Mouse (Mus musculus) gonadal fat pad, adult 2 months (tissue): ENCODE measurements around the gene Acer3. TPM values are rescaled to one million over a fixed set of nuclear protein-coding genes. Genes with fewer than 3 reads are reported as not detected.

Experiments
- DNase-seq: peaks from one replicate; pipeline ENCODE4 v3.0.0-alpha.2; 2012; ENCODE audit warnings: low read depth
- polyA plus RNA-seq: library from polyadenylated mRNA; depleted of rRNA; stranded (reverse); fragments of >200 nt; gene quantifications from 2 replicates; pipeline ENCODE4 v1.2.3, GENCODE M21; 2012

Gene Acer3
- polyA plus RNA-seq, 1 experiment = 8.2 TPM

DNA sequence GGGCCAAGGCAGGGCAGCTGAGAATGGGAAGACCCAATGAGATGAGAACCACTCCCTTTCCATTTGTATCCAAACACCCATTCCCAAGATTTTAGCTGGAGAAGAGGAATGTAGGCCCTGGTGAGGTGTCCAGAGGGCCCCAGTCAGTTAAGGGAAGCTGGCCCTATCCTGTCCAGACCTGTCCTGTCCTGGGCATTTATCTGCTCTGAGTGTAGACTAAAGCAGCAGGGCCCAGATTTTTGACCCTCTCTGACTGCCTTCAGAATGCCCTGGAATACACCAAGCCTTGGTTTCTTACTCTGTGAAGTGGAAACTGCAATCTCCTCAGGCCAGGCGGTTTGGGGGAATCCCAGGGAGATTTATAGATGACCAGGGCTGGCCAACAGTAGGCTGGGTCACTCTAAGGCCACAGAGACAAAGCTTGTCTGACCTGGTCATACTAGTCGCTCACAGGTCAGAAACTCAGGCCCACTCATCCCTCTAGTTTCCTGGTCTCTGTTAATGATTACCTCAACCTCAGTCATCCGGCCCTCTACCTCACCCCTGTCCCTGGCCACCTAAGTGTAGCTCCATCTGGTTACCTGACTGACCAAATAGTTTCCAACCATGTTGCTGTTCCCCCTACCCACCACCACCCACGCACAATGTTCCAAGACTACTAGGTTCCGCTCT, 142.3 kb downstream of the Acer3 start:
- no peak for DNase-seq

DNA sequence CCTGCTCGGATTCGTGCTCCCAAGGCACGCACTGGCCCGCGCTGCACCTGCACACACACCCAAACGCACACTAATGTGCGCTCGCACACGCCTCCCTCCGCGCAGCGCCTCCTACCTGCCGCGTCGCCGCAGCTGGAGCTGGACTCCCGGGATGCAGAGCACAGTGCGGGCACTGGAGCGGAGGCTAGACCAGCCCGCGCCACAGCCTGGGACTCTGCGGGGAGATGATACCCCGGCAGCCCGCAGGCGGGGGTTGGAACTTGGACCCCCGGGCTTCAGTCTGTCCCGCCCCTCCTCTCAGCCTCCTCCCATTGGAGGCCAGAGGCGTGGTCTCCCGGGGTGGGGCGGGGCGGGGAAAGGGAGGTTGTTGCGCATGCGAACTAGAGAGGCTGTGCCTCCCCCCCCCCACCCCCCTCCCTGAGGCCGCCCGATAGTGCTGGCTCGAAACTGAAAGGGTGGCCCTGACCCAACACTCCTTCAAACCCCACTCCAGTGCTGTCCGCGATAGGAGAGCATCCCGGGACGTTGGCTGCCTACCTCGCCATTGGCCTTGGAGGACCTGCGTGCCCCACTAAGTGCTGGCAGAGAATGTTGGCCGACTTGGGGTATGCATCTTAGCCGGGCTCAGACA, 143.0 kb downstream of the Acer3 start, which contains the start of gene Capn5:
TSS of gene Capn5 (minus strand) at position 346 of the 631 bp plus-strand sequence.
- DNase-seq = no peak

DNA sequence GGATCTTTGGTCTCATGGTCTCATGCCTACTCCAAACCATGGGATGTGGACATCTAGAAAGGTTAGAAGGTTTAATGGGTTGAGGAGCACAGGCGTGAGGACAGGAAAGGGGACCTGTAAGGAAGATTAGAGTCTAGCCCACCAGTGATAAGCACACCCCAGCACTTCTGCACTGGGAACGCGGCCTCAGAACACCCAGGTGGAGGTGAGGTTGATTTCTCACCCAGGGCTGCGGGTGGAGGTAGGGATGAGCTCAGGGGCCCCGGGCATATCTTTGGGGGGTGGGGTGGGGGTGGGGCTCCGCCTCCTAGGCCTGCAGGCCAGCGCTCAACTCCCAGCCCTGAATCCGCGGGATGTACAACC, 143.5 kb downstream of the Acer3 start:
- DNase-seq = no peak

DNA sequence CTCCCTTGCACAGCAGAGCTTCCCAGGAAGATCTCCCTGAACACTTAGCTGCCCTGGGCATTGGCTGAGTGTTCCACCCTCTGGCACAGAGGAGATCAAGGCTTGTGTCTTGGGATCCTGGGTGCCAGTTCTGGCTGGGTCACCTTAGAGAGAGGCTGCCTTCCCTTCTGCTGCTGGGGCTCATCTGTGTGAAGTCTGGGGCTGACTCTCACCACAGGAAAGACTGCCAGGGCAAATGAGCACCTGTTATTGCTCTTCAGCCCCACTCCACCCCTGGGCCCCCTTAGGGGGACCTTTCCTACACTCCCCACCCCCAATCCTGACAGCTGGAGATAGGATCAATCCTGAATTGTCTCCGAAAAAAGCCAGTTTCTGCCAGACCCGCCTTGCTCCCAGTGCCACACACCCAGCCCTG, 143.9 kb downstream of the Acer3 start:
- DNase-seq = no peak

DNA sequence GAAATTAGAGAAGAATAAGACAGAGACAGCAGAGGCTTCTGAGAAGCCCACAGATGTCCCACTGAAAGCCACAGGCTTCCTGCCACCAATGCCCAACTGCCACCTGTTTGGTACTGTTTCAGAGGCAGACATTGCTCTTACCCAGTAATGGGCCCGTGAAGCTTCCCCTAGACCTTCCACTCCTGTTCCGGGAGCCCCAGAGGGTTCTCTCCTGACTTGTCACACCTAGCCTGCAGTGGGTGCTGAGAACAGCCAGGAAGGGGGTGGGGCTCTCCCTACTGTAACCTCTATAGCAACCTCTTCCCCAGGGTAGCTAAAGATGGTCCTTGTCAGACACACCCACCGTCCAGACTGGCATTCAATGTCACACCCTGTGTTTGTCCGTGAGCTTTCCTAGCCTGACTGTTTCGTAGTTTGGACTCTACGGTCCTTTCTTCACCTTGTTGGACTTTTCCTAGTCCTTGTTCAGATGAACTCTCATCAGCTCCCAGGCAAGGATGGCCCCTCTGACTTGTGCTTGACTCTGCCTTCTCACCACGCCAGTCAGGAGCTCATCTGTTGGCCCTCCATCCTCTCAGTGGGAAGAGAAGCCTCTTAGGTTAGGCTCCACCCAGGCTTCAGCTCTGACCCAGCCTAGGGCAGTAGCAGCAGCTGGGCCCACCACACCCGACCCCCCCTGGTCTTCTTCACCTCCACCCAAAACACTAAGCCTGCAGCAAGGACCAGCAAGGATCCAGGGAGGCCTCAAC, 144.5 kb downstream of the Acer3 start:
- DNase-seq = no peak

DNA sequence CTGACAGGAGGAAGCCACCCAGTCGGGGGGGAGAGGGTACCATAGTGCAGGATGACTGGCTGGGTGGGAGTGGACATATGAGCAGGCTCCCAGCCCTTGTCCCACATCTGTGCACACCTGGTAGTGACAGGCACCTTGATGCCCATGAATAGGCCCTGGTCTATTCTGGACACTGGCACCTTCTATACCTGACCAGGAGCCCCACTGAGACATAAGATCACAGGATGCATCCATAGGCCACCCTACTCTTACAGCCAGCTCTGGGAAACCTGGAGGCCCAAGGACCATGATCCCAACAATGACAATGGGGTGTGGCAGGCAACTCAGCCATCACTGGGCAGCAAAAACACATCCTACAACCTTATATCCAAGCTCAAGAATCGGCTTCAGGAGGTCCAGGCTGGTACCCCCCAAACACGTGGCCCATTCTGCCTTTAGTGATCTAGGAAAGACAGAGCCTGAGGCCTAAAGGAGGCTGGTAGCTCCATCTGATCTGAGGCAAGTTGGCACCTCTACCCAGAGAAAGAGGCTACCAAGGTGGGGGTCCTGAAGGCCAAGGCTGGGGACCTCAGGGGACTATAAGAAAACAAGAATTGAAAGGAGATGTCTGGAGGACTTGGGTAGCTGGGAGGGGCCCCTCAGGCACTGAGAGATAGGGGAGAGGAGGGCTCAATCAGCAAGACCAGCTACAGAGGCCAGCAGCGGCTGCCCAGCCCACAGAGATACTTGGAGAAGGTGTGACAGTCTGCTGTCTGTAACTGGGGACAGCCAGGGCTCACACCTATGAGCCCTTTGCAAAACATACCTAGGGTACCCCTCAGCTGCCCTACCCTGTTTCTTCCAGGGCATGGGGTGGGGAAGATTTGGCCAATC, 145.9 kb downstream of the Acer3 start:
- DNase-seq = no peak

DNA sequence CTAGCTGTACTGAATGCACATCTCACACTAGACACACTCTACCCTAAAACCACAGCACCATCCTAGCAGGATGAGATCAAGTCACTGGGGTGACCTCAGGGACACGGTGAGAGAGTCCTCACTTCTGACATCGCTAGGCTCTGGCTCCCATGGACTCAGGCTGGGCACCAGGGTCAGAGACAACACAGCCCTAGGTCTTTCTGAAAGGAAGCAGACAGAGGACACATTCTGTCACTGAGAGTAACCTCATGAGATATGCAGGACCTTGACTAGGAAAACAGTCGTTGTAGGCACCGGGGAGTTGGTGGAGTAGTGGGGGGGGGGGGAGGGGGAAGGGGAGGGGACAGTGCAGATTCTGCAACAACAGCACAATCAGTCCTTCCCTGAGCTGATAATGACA, 147.6 kb downstream of the Acer3 start:
- DNase-seq = no peak

DNA sequence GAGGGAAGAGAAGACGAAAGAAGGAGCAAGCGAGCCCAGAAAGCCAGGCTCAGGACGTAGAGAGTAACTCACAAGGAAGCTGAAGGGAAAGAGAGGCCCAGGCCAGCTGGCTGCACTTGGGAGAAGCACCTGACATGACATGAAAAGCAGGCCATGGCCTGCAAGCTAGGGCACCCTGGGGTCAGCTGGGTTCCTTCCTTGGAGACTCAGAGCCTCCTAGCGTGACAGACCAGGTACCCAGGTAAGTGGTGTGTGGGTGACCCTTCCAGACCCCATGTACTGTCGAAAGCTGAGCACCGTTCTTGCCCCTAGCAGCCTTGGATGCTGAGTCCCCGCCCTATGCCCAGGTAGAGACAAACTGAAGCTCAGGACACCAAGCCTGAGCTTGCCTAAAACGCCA, 148.3 kb downstream of the Acer3 start:
- DNase-seq = no peak

DNA sequence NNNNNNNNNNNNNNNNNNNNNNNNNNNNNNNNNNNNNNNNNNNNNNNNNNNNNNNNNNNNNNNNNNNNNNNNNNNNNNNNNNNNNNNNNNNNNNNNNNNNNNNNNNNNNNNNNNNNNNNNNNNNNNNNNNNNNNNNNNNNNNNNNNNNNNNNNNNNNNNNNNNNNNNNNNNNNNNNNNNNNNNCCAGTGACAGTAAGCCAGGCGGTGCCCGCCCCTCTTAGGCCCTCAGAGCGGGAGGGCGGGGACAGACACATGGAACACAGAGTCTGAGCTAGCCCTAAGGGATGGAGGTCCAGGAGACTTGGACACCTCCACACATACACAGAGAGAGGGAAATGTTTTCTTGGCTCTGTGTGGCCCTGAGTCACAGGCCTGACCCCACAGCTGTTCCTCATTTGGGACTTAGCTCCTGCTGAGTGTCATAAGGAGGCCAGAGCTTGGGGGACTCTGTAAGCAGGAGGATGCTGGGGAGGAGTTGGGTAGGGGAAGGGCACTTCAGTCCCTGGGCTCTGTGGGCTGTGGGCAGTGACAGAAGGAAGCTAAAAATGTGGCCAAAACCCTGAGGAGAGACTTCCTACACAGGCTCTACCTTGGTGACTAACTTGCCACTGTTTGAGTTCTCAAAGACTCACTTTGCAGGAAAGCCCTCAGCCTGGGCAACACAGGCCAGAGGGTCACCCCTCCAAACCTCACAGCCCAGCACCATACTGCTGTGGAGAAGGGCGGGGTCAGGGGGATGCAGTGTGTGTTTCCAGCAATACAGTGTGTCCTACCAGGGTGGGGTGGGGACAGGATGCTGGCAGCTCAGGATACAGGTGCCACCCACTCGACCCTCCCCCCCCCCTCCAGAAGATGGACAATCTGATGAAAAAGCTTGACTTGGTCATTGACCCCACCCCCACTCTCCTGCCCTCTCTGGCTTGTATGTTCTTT, 149.6 kb downstream of the Acer3 start:
- DNase-seq = no peak

DNA sequence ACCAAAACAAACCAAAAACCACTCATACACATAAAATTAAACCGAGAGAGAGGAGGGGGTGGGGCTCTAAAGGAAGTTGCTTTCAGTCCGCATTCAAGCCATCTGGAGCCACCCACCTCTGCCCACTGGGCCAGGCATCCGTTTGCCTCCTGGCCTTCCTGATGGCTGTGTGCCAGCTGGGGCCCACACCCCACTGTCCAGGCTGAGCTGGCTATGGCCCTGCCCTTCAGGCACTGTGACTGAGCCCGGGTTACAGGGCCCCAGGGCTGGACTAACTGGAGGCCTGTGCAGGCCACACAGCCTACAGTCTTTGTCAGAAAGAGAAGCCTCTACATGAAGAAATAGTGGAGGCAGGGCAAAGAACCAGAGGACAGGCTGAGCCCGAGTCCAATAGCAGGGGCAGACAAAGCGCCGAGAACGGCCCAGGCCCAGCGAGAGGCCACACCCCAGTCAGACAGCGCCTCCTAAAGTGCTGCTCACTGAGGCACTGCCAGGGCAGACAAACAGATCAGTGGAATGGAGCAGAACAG, 155.9 kb downstream of the Acer3 start:
- DNase-seq = no peak

DNA sequence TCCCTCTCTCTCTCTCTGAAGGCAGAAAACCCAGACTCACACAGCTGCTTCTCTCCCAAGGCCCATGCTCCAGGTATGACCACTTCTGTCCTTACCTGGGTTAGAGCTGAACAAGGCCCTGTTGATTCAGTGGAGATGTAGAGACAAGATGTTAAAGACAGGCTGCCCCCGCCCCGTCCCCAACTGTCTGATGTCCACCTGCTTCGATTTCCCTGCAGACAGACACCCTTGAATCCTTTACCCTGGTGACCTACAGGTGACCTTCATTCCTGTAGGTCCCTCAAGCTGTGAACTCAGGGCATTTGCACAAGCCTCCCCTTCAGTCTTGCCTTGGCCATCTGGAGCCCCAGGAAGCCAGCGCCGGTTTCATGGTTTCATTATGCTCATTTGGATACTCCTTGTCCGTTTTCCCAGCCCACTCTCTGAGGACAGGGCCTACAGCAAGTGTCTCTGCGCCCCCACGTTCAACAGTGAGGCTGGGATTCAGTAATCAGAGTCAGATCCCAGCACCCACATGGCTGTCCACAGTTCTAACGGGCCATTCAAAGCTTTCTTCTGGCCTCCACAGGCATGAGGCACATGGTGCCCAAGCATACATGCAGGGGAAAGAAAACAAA, 156.5 kb downstream of the Acer3 start:
- no peak for DNase-seq

DNA sequence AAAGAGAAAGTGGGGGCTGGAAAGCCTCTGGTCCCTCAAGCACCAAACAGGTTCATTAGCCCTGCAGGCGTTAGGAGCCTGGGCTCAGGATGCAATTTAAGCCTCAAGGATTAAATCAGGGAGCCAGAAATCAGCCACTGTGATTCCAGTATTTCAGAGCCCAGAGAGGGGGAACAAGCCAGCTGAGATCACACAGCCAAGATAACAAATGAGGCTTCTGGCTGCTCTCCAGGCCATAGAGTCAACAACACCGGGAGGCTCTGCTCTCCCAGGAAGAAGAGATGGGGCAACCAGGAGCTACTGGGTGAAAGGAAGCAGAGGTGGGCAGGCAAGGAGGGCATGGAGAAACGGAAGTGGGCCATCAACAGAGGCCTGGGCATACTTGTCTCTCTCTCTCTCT, 157.3 kb downstream of the Acer3 start:
- no peak for DNase-seq

DNA sequence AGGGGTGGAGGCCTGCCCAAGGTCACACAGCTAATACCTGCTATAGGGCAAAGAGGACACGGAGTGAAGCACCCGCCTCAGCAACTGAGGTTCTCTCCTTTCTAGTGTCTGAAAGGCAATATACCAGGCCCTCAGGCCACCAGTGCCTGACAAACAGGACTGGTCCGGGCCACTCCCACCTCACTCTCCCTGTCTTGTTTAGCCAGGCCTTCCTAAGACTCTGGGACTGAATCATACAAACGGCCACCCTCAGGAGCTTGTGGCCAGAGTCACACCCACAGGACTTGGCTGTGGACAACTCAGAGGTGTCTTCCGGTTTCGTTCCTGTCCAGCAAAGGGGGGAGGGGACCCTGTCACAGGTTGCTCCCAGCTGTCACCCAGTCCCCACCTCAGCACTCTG, 158.8 kb downstream of the Acer3 start:
- DNase-seq = no peak

DNA sequence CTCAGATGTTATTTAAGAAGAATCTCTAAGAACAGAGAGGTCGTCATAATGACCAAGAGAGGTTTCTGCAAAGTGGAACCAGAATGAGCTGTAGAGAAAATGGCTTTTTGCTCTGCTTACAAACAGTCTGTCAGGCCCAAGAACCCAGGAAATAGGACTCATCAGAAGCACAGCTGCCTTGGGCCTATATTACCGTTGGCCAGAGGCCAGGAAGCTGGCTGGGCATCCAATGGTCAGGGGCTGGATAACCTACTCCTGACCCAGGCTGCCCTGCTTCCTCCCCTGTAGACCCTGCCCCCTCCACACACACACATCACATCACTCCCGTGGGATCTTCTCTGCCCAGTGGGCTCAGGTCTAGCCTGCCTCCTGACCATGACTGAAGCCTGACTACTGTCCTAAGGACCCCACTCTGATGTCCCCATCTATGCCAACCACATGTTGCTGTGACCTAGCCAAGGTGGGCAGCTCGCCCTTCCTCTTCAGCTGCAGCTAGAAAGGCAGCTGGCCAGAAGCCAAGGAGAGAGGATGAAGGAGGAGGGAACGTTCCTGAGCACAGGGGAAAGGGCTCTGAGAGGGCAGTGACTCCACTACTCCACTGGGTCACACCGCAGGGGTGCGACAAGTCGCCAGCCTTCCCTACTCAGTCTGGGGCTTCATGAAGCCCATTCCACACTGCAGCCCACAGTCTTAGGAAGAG, 160.8 kb downstream of the Acer3 start:
- DNase-seq = no peak

DNA sequence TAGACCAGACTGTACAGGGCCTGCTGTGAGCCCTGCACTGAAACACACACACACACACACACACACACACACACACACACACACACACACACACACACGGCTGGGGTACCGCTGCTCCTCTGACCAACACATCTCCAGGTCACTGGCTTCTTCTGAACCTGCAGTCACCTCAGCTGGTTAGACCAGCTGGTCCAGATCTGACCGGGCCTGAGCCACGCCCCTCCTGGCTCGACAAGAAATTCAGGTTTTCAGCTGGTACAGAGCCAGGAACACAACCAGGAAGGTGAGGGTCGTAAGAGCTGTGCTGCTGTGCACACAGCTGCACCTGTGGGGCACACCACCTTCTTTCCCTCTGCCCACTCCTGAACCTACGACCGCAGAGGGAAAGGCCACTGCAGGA, 162.5 kb downstream of the Acer3 start:
- no peak for DNase-seq

DNA sequence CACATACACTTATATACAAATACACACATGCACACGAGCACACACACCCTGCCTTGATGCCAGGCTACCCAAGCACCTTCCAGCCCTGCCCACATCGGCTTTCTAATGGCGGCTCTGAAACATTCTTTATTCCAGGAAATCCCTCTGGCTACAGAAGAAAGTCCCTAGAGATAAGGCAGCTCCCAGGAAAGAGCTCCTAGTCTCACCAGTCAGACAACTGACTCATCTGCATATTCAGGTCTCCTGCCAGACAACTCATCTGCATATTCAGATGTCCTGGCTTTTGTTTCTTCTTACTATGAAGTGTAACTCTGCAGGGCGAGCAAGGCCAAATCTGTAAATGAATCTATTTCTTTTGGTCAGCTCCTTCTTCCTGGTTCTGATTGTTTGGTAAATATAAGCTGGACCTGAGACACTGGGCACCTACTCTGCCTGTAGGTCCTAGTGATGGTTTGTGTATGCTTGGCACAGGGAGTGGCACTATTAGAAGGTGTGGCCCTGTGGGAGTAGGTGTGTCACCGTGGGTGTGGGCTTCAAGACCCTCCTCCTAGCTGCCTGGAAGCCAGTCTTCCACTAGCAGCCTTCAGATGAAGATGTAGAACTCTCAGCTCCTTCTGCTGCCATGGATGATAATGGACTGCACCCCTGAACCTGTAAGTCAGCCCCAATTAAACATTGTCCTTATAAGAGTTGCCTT, 163.2 kb downstream of the Acer3 start:
- no peak for DNase-seq
